Mouse (Mus musculus): ENCODE results near the gene Mrm3.
"Not testable (repeated sequence)": the region's sequence is repeated elsewhere in the genome, so short reads cannot be mapped to it uniquely, and the experiment has no call there.

The Mrm3 gene

DNA sequence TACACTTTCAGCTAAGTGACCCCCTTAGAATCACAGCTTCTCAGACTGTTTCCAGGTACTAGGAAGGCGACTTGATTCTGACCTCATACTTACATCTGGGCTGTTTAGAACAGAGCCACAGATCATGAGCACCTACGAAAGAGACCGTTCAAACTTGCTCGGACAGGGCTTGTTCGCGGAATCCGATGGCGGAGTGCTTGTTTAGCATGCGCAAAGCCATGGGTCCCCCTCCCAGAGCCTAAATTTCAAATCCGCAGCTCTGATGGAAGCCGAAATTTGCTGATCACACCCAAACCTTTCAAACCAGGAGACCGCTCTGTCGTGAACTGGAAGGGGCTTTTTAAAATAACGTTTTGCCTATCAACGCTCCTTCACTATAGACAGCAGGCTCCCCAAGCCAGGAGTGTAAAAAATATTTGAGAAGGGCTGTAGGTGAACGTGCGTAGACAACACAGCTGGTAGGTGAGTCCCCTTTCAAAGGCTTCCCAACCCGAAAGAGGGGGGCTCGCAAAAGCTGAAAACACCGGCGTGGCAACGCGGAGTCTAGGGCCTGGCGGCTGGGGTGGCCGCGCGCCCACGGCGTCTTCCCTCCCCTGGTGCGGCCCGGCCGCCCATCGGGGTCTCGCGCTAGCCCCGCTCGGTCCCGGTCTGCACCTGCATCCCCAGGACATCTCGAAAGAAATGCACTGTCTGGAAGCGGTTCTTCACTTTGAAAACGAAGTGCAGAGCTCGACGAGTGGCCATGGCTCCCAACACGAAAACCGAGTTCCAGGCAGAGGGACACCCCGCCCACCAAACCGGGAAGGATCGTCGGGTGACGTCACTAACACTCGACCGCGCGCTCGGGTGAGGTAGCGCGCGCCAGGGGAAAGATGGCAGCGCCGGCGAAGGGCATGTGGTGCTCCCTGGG is at the start of gene Mrm3, which contains the start of gene Glod4:
Gene Mrm3 (plus strand): TSS at position 815 of the 910 bp plus-strand sequence.
Gene Glod4 (minus strand): TSS at position 825 of the 910 bp plus-strand sequence.
- DNase-seq (ENCODE audit: low spot score): peak; percentile 80

- DNase-seq (ENCODE audit: low spot score): no peak
These were observed 47.1 kb upstream of the Mrm3 start for GRCm38 (mm10) chr11:76196275-76196976.

DNA sequence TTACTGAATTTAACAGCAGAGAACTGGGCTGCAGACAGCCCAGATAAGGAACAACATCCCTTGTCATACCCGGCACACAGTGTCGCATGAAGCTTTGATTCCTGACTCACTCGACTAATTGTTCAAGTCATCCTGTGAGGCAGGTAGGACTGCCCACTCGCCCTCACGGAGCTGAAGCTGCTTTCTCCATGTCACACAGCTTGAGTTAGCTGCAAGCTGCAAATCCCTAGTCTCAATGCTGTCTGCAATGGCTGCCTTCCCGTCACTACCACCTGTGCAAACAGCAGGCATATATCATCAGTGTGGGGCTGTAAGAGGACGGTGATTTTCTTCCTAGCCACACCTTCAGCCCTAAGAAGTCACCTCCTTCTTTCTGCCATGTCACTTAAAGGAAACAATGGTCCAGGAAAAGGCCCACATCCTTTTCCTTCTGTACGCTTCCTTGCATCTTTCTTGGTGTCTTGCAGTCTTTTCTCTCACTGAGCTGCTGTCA is 46.5 kb upstream of the Mrm3 start:
- DNase-seq (ENCODE audit: low spot score): no peak

DNA sequence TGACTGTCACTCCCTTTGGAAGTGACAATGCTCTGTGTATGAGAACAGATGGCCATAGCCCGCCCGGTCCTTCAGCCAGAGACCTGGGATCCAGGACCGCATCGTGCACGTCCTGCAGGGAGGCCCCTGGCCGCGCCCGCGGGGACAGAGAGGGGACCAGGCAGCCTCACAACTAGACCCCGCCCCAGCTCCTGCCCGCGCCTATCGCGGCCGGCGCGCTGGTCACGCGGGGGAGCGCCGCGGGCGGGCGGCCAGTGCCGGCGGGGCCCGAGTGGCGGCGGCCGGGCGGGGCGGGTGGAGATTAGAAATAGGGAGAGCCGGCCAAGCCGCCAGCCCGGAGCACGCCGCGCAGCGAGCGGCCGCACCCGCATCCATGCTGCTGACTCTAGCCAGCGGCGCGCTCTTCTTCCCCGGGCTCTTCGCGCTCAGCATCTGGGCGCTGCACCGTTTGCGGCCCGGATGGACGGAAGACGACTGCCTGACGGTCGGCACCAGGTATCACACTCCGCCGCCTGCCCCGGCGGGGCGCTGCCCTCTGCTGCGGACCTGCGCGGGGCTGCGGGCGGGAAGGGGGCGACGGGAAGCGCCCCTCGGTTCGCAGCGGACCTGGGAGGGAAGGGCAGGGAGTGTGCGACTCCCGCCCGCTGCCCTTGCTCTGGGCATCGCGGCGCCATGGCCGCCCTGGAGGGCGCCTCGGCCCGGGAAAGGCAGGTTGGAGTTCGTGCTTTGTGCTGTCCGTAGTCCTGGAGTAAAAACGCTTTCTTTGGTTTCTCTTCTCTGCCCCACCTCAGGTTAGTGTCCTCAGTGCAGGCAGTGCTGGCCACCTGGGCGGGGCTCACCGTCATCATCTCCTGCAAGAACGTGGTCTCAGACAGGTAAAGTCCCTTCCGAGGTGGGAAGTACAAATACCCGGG is 41.5 kb upstream of the Mrm3 start:
- peak; percentile 77 for DNase-seq (ENCODE audit: low spot score)

GRCm38 (mm10) chr11:76206793-76207192 is 36.7 kb upstream of the Mrm3 start:
- no peak for DNase-seq (ENCODE audit: low spot score)

DNA sequence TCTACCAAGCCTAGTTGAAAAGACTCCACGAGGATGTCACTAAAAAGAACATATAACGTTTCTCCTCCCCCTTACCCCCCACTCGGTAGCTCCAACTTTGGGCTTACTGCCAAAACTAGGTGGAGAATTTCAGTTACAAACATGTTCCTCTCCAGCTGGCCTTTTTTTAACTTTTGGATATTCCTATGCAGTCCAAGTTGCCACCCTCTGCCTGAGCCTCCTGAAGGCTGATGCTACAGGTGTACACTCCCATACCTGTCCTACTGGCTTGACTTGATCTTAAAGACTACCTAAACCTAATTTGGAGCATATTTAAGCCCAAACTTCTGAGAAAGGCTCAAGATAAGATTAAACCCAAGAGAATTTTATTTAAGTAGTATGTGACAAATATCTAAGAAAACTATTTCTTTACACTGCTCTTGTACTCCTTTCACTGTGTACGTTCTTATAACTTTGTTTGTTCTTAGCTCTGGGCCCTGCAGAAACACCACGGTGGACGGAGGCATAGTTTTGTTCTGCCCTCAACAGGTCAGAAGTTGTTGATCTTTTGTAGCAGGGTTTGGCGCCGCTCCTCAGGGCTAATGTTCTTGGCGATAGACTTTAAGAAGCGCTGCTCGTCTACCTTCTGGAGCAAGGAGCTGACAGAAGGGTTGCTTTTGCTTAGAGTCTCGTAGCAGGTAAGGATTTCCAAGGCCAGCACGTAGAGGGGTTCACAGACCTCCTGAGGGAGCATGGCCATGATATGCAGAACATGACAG is 33.1 kb upstream of the Mrm3 start:
- DNase-seq (ENCODE audit: low spot score): no peak

DNA sequence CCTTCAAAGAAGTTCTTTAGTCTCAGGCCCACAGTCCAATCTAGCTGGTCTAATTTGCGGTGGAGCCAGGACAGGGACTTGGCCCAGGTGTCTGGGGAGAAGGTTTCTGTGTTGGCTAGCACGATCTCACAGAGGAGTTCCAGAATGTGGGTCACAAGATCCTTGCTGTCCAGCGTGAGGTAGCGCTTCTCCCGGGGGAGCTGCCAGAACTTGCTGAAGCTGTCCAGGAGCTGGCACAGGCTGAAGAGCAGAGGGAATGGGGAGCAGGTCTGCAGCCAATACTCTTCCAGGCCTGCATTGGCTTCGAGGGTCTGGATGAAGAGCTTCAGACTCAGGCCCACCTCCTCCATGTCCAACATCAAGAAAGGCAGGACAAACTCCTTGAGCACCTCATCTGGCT is 31.9 kb upstream of the Mrm3 start:
- DNase-seq (ENCODE audit: low spot score): not testable (repeated sequence)

- no peak for DNase-seq (ENCODE audit: low spot score)
These were observed 29.7 kb upstream of the Mrm3 start for GRCm38 (mm10) chr11:76213841-76214240.

DNA sequence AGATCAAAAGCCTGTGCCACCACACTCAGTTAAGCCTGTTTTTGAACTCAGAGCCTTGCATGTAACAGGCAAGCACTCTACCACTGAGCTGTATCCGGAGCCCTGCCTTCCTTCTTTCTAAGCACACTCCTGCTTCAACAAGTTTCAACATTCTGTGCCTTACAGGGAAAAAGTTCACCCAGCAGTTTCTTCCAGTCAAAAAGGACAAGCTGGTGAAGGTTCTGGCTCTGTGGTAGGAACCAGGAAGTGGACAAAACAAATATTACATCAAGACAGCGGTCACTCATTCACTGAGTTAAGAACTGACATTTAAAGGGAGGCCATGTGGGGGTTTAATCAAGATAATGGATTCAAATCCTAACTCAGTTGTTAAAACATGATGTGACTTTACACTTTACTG is 28.5 kb upstream of the Mrm3 start:
- no peak for DNase-seq (ENCODE audit: low spot score)

DNA sequence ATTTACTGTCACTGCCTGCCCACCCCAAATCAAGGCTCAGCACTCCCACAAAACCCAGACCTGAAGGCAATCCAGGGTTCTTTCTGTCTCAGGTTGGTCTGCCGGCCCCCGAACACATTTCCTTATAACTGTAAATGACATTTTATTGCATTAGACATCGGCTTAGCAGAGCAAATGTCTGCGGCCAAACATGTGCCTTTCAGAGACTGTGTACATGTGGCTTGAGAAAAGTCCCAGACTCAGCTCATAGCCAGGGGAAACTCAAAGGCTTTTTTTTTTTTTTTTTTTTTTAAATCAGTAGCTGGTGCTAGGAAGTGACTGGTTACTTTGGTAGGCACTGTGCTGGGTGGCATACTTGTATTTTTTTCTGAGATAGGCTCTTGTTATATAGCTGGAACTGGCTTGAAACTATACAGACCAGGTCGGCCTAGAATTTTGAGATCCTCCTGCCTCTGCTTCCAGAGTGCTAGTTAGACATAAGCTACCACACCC is 27.4 kb upstream of the Mrm3 start:
- no peak for DNase-seq (ENCODE audit: low spot score)

DNA sequence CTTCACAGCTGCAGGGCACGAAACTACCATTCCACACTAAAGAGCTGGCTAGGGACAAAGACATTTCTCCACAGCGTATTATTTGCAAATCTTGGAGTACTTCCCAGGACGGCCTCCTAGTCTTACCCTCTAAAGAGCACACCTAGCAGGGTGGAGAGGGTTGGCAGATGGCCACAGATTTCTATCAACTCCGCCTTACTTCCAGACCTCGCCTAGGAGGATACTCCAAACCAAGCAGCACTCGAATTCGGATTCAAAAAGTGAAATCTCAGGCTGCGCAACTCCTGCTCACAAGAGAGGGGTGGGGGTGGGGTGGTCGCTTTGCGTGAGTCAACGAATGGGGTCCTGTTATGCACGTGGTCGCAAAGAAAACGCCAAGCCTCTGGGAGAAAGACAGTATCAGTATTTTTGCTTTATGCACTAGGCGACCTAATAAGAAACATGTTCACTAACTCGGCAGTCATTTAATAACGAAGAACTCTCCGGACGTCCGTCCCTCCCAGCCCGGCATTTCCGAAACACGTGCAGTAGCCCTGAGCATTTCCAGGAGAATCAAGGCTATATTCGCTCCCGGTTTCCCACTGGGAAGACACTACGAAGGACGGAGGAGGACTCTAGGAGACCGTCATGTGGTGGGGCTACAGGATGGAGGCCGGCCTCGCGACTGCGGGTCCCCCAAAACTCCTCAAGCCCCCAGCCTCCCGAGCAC is 26.7 kb upstream of the Mrm3 start:
- DNase-seq (ENCODE audit: low spot score): no peak

GRCm38 (mm10) chr11:76217390-76217800 is 26.1 kb upstream of the Mrm3 start, which contains the start of the genes Dbil5 and Gemin4:
Gene Dbil5 (plus strand): TSS chr11:76217608.
Gene Gemin4 (minus strand): TSS chr11:76217664.
- DNase-seq (ENCODE audit: low spot score): peak; percentile 96

DNA sequence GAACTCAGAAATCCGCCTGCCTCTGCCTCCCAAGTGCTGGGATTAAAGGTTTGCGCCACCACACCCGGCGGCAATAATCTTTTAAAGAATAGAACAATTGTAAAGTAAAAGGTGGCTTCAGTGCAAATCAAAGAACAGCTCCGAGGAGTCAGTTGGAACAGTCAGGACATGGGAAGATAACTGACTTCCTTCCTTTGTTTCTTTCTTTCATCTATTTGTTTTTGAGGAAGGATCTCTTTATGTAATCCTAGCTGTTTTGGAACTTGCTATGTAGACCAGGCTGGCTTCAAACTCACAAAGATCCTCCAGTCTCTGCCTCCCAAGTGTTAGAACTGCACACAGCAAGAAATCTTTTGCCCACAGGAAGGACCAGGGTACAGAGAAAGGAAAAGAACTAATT is 18.9 kb upstream of the Mrm3 start:
- no peak for DNase-seq (ENCODE audit: low spot score)

- DNase-seq (ENCODE audit: low spot score): no peak
These were observed 18.5 kb upstream of the Mrm3 start for GRCm38 (mm10) chr11:76225051-76225450.

DNA sequence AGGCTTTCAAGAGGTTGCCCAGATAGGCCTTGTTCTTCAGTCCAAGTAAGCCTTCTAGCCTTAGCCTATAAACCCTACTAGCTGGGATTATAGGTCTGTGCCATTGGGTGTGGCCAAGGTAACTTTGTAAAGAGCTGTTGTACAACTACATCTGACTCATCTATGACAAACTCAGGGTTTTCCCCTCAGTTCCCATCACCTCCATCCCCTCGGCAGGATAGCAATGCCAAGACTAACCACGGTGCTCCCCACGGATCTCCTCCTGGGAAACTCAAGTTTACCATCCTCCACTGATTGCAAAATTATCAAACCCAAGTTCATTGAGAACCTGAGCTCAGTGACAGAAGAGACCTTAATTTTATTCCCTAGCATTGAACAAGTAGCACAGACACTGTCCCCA is 7.4 kb upstream of the Mrm3 start:
- no peak for DNase-seq (ENCODE audit: low spot score)

GRCm38 (mm10) chr11:76239750-76240149 is 3.8 kb upstream of the Mrm3 start:
- no peak for DNase-seq (ENCODE audit: low spot score)

DNA sequence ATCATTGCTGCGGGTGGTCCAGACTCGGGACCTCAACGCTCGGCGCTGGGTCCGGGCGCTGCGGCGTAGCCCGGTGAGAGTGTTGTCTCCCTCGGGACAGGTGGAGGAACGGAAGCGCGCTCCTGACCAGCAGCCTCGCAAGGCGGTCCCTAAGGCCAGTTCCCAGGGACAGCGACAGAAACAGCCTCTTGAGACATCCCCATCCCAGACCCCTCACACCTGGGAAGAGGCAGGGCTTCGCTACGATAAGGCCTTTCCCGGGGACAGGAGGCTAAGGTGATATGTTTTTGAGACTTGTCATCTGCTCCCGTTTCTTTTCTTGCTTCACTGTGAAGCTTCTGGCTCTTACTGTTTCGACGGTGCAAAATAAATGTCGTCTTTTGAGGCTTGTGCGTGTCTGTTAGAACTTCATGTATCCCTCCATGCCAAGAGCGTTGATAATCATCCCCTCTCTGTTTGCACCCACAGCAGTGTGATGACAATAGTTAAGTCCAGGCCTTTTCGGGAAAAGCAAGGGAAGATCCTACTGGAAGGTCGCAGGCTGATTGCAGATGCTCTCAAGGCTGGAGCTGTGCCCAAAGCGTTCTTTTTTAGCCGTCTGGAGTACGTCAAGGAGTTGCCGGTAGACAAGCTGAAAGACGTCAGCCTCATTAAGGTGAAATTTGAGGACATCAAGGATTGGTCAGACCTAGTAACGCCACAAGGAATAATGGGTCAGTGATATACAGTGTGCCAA is 464 bp downstream of the Mrm3 start:
- no peak for DNase-seq (ENCODE audit: low spot score)

DNA sequence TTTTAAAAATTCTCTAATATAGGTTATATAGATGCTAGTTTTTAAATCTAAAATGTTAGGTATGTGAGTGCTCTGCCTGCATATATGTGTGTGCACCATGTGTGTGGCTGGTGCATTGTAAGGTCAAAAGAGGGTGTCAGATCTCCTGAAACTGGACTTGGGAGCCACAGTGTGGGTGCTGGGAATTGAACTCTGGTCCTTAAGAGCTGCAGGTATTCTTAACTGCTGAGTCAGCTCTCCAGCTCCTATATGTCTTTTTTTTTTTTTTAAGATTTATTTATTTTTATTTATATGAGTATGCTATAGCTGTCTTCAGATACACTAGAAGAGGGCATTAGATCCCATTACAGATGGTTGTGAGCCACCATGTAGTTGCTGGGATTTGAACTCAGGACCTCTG is 2.9 kb downstream of the Mrm3 start:
- no peak for DNase-seq (ENCODE audit: low spot score)

GRCm38 (mm10) chr11:76247239-76247638 is 3.7 kb downstream of the Mrm3 start:
- no peak for DNase-seq (ENCODE audit: low spot score)
